Mouse (Mus musculus) heart, adult 11 months (tissue): ENCODE measurements around the gene Phlda3.

Experiments used
- DNase-seq: peaks from one replicate; pipeline ENCODE4 v3.0.0; 2022

Phlda3 gene

DNA sequence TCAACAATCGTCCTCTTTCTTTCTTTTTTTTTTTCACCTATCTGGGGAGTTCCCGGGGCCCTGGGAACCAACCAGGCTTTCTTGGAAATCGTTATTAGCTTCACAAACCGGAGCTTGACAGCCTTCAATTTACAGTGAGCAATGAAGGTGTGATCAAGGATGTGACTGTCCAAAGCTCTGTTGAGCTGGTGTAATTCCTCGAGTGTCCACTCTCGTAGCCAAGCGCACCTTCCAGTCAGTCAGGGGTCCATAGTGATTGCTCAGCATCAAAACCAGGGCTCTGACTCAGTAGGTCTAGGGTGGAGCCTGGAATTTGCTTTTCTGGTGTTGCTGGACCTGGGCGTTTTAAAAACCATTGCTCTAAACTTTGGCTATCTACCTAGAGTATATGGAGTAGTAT lies 5.7 kb upstream of the Phlda3 start:
- DNase-seq: no peak

- no peak for DNase-seq
These were observed 4.2 kb upstream of the Phlda3 start for GRCm38 (mm10) chr1:135761728-135762127.

DNA sequence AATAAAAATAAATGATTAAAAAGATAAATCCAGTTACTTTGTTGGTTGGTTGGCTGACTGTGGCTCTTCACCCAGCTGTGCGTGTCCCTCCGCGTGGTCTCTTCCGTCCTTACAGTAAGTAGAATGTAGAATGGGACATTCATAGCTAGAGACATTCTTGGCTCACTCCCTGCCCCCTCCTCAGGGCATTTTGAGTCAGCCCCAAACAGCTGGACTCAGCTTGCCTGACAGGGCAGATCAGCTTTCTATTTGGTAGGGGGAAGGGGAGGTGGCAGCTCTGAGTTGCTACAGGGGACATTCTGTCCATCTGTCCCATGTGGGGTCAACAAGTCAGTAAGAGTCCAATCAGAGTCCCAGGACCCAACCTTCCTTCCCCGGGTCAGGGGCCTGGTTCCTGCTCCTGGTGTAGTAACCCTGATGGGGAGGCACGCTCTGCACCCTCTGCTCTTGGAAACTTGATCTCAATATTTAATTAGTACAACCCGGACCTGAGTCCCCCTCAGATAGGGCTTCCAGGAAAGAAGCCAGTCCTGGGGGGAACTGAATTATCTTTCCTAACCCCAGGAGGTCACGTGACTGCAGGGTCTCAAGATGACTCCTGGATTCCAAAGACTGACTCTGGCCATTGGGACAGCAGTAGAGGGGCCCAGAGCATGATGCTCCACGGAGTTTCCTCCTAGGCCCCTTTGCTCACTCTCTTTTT lies 2.3 kb upstream of the Phlda3 start:
- DNase-seq: peak; percentile 97

DNA sequence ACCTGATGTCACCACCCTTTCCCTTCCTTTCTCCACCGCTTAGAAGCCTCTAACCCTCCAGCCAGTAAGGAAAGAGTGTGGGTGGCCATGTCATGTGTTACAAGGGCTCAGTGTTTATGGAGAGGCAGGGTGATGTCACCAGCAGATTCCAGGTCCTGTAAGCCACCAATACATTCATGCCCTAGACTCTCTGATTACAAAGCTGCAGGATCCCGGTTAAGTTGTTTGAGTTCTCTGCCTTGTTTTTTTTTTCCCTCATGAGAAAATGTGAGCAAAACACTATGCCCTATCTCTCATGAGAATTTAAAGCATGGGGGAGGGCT lies 1.8 kb upstream of the Phlda3 start:
- no peak for DNase-seq

GRCm38 (mm10) chr1:135766592-135767306 lies 830 bp downstream of the Phlda3 start:
- DNase-seq: no peak

GRCm38 (mm10) chr1:135767324-135767890 lies 1.5 kb downstream of the Phlda3 start:
- no peak for DNase-seq

GRCm38 (mm10) chr1:135768400-135768799 lies 2.5 kb downstream of the Phlda3 start:
- DNase-seq: no peak

- DNase-seq: no peak
These were observed 4.3 kb downstream of the Phlda3 start for GRCm38 (mm10) chr1:135770237-135770636.

DNA sequence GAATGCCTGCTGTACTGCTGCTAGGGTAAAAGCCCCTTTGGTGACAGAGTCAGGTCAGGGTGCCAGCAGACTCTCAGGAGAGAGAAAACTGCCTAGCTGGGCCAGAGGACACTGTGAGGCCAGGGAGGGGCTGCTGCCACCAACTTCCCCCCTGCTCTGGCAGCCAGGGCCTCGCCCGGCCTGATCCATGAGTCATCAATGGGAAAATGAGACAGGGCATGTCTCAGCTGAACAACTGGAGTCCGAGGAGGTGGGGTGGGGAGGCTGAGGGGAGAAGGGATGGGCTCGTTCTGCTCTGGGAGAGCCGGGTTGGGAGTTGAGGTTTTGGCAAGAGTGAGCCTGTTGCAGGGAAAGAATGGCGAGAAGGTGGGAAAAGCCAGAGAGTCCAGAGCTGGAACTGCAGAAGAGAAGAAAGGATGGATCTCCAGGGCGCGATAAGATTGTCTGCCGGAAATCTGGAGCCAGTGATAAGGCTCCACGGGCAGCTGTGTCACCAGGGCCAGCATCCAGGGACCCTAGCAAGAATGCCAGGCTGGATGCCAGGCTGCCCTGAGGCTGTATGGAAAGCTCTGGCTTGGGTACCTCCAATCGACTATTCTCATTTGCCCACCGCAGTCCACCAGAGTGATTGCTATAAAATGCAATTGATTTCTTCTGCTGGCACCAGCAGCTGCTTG lies 5.1 kb downstream of the Phlda3 start:
- DNase-seq: peak; percentile 98

DNA sequence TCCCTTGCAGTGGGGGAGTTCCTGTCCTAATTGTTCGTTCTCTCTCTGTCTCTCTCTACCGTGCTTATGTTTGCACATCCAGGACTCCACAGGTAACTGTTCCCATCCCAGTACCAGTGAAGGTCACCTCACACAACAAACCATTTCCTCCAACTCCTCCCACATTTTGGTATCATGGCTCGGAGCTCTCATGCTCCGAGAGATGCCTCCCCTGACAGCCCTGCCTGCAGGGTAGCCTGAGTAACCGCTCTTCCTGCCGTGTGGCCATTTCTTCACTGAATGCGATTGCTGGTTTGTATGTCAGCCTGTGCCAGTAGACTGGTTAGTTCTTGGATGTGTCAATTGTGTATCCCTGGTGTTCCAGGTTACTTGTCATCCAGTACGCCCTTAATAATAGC lies 5.7 kb downstream of the Phlda3 start:
- no peak for DNase-seq

DNA sequence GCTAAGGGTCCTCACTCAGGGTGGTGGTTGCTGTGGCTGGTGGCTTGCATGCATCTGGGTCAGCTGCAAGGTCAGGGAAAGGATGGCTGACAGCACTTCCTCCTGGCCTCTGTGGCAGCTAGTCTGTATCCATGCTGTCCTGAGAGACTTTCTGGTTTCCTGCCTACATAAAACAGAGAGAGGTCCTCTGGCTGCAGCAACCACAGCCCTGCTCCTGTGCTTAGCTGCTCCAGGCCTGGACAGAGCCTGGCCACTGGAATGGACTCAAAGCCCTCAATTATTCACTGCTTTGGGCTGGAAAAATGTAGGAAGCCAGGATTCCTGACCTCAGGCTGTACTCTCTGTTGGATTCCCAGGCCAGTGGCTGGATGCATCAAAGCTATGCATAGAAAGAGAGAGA lies 10.7 kb downstream of the Phlda3 start:
- peak; percentile 94 for DNase-seq

DNA sequence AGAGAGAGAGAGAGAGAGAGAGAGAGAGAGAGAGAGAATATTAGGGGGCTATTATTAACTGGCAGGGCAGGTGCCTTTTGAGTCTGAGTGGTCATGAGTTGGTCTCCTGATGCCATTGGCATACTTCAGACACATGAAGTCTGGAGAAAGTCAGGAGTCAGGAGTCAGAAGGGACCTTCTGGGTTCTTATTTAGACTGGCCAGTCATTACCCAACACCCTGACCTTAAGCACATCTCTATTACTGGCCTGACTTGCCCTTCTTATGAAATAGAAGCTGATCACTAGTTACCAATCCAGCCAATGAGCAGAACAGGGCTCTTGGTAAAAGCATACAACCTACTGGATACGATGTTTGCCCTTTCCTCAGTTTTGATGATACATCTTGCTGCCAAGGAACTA lies 11.1 kb downstream of the Phlda3 start:
- no peak for DNase-seq

- DNase-seq: peak; percentile 95
These were observed 13.0 kb downstream of the Phlda3 start, which contains the start of gene Tnni1 for GRCm38 (mm10) chr1:135778780-135779535. TSS of gene Tnni1 (plus strand) at chr1:135779434.

DNA sequence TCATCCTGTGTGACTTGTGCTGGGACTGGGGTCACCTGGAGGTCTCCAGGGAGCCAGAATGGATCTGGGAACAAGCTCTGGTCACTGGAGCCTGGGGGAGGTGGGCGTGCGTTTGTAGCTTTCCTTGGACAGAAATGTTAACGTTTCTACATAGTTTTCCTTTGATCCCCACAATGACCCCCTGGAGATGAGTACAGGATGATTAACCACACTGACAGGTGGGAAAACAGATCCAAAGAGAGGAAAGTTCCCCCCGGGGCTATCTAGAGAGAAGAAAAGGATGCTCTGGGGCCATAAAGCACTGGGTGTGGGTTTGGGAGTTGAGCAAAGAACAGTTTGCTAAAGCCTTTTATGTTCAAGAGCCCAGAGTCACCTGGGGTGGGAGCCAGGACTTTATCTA lies 14.7 kb downstream of the Phlda3 start:
- no peak for DNase-seq

GRCm38 (mm10) chr1:135781220-135781619 lies 15.3 kb downstream of the Phlda3 start:
- peak; percentile 97 for DNase-seq

DNA sequence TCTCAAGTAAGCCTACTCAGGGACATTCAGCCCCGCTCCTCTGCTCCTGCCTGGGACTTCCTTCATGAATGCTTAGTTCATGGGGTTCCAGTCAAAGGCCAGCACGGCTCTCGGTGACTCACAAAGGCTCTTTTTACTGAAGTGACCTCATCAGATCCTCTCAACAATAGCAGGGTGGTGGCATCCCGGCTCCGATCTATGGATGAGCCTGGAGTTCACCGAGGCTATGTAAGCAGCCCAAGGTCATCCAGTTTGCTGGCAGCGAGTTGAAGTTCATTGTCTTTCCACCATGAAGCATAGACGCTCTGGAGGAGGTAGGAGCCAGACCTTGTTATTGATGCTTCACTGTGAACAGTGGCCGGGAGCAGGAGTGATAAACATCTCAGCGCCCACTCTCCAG lies 16.9 kb downstream of the Phlda3 start:
- DNase-seq: no peak

- peak; percentile 96 for DNase-seq
These were observed 21.9 kb downstream of the Phlda3 start for GRCm38 (mm10) chr1:135787799-135788198.

DNA sequence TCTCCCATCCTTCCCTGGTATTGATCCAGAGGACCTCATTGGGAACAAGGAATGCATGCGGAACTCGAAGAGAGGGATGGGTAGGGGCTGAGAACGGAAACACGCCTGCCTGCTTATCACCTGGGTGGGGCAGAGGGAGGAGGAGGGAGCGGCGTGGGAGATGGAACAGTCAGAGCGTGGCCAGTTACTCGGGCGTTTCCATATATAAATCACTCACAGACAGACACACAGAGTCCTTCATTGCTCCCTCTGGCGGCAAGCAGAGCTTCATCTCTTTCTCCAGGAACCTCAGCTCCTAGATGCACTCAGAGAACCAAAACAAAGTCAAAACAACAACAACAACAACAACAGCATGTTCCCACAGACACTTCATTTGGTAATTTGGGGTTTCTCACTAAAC lies 22.8 kb downstream of the Phlda3 start:
- DNase-seq: no peak

DNA sequence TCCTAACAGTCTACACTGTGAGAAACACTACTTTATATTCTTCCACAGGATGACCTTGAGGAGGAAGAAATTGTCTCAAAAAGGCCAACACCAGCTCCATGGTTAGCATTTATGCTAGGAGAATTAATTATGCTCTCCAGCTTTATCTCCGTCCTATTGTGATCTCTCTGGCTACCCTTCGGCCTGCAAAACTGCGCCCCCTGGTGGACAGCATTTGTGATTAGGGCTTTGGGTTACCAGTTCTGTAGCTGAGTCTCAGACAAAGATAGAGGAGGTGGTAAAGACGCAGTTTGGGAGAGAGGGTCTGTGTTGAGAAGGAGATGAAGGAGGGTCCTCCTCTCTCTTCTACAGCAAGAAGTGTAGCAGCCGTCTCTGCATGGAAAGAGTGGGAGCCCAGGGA lies 23.9 kb downstream of the Phlda3 start:
- DNase-seq: no peak

DNA sequence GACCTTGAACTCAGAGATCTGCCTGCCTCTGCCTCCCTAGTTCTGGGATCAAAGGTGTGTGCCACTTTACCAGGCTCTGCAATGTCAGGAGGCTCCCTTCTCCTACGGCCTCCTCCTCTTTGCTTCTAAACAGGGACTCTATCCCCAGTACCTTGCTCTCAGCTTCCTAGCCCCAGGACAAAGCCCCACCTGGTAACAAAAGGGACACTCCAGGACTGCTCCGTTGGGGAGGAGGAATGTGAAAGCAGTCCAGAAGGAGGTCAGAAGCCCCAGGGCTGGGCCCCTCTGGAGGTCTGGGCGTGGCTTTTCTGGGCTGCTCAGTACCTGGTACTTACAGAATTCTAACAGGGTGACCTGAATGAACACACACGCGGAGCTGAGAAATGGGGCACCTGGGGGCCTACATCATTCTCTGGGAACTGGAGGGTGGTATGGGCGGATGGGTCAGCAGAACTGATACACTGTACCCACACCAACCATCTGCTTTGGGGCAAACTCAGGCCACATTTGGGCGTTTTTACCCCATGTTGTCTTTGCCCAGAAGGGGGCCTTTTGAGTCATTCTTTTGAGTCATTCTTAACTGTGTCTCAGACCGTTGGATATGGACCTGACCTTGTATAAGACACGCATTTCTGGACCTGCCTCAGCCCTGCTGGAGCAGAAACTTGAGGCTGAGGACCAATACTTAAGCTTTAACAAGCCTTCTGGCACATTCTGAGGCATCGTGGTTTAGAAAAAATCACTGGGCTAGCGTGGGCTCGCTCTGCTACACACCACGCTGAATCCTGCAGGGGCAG lies 26.4 kb downstream of the Phlda3 start:
- no peak for DNase-seq

DNA sequence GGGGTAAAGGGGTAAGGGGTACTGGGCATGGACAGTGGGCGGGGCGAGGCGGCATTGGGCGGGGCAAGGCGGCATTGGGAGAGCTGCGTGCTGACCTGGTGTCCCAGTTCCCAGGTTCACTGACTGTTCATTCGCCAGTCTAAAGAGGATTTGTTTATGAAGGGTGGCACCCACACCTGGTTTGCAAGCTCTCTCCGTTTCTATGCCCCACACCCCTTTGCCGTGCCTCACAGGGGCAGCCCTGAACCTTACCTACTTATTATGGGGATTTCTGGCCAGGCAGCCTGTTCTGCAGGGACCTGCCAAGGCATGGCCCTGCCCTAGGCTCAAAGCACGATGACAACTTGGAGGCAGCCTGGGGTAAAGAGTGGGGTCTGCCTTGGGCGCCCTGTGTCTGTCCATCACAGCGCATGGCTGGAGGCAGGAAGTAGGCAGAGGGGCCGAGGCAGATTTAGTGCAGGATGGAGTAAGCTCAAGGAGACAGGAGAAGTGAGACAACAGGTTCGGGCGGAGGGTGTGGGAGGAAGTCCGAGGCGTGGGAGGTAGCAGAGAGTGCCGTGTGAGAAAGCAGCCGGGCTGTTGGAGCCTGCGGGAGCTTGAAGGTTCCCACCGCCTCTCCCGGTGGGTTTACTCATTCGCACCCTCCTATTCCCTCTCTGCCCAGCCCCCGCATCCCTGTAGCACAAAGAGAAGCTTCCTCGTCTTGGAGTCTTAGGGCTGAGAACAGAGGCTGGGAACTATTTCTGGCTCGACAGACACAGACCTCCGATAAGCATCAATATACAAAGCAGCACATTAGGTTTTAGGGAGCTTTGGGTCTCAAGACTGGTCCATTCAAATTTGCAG lies 27.7 kb downstream of the Phlda3 start:
- peak; percentile 93 for DNase-seq
